Mouse (Mus musculus) intestine, embryonic 16.5 days (tissue): ENCODE results near the gene Esyt3. TPM values are rescaled to one million over a fixed set of nuclear protein-coding genes. Genes with fewer than 3 reads are reported as not detected.

Experiments used
- ATAC-seq: fragments of 200-750 bp; cut with Nextera tagmentation; 2 replicates; pipeline ENCODE4 v1.8.0; 2017; ENCODE audit warnings: moderate TSS enrichment, moderate library complexity
- H3K27ac ChIP-seq: fragments of 300-500 bp; sonication (generic); 2 replicates; pipeline ENCODE4 v1.5.1; 2014; ENCODE audit warnings: mild to moderate bottlenecking, low read length
- H3K27me3 ChIP-seq: fragments of 300-500 bp; sonication (generic); replicated peaks from 2 replicates; pipeline ENCODE4 v1.6.1; 2014; ENCODE audit warnings: low read length, control low read depth, mixed read lengths; ENCODE audit not compliant: control insufficient read depth, insufficient read depth
- H3K36me3 ChIP-seq: fragments of 300-500 bp; sonication (generic); 2 replicates; pipeline ENCODE4 v1.6.1; 2014; ENCODE audit warnings: low read length, control low read depth; ENCODE audit not compliant: control insufficient read depth, insufficient read depth
- H3K4me1 ChIP-seq: fragments of 300-500 bp; sonication (generic); 2 replicates; pipeline ENCODE4 v1.6.1; 2014; ENCODE audit warnings: low read length, control low read depth, mixed read lengths; ENCODE audit not compliant: control insufficient read depth, insufficient read depth
- H3K4me2 ChIP-seq: fragments of 300-500 bp; sonication (generic); 2 replicates; pipeline ENCODE4 v1.6.1; 2014; ENCODE audit warnings: low read depth, low read length, control low read depth
- H3K4me3 ChIP-seq: fragments of 300-500 bp; sonication (generic); 2 replicates; pipeline ENCODE4 v1.5.1; 2014; ENCODE audit warnings: mild to moderate bottlenecking, low read length
- H3K9ac ChIP-seq: fragments of 300-500 bp; sonication (generic); 2 replicates; pipeline ENCODE4 v1.6.1; 2014; ENCODE audit warnings: low read depth, low read length
- H3K9me3 ChIP-seq: fragments of 300-500 bp; sonication (generic); 2 replicates; pipeline ENCODE4 v1.6.1; 2016; ENCODE audit warnings: low read length, control low read depth; ENCODE audit not compliant: control insufficient read depth
- whole genome bisulfite sequencing: fragments of 180-500 bp; shearing (Covaris S2); extraction: QIAGEN DNeasy Blood & Tissue Kit; methylation state at CpG from one replicate; pipeline ENCODE4 v1.1.7; 2014; 5-methylcytosine and 5-hydroxymethylcytosine counted together
- polyA plus RNA-seq: library from polyadenylated mRNA; unstranded; fragments of >200 nt; fragmentation: Nextera tagmentation; extraction: Ambion mirVana; gene quantifications from 2 replicates; pipeline ENCODE4 v1.2.1, GENCODE M21; 2015

The Esyt3 gene
- 0.38 and 0.40 TPM in 2 replicates for polyA plus RNA-seq

GRCm38 (mm10) chr9:99357921-99358692 is at the start of gene Esyt3:
Gene Esyt3 (minus strand): TSS chr9:99358557.
- H3K9ac ChIP-seq = peak within 1 kb of the TSS; percentile 63
- H3K36me3 ChIP-seq = no peaks in the 10 kb centered on the region
- peaks cover 6% of the 10 kb centered on the region; the same call in 1 of the 2 replicates for H3K4me1 ChIP-seq
- ATAC-seq = peak; percentile 86
- H3K9me3 ChIP-seq = no peaks in the 10 kb centered on the region
- whole genome bisulfite sequencing = under 1% methylated on average over 66 of the region's 66 CpGs
- peak within 1 kb of the TSS; percentile 99 for H3K4me2 ChIP-seq
- H3K27me3 ChIP-seq = peaks cover 31% of the 10 kb centered on the region
- H3K27ac ChIP-seq = no peak within 1 kb of the TSS
- H3K4me3 ChIP-seq = peak within 1 kb of the TSS; percentile 53

GRCm38 (mm10) chr9:99401288-99401974 is 43.1 kb upstream of the Esyt3 start:
- H3K9me3 ChIP-seq = no peaks in the 10 kb centered on the region
- no peak overlapping the region for H3K27ac ChIP-seq
- no peaks in the 10 kb centered on the region for H3K27me3 ChIP-seq
- H3K4me1 ChIP-seq = no peaks in the 10 kb centered on the region
- H3K4me2 ChIP-seq = no peak overlapping the region
- 77% methylated on average over 9 of the region's 9 CpGs for WGBS
- H3K4me3 ChIP-seq = no peak overlapping the region
- ATAC-seq = no peak
- no peak overlapping the region for H3K9ac ChIP-seq
- no peaks in the 10 kb centered on the region for H3K36me3 ChIP-seq

GRCm38 (mm10) chr9:99400781-99401180 is 42.4 kb upstream of the Esyt3 start:
- Histone ChIP-seq H3K4me1 (no peaks in the 10 kb centered on the region), H3K36me3 (no peaks in the 10 kb centered on the region), H3K9me3 (no peaks in the 10 kb centered on the region), H3K27me3 (no peaks in the 10 kb centered on the region), H3K9ac (no peak overlapping the region), H3K27ac (no peak overlapping the region), H3K4me3 (no peak overlapping the region), H3K4me2 (no peak overlapping the region)
- no peak for ATAC-seq
- WGBS = 69% methylated on average over 6 of the region's 6 CpGs

GRCm38 (mm10) chr9:99397056-99397815 is 38.9 kb upstream of the Esyt3 start:
- H3K27ac ChIP-seq = no peak overlapping the region
- no peak for ATAC-seq
- no peak overlapping the region for H3K4me3 ChIP-seq
- H3K9me3 ChIP-seq = no peaks in the 10 kb centered on the region
- WGBS = 76% methylated on average over 13 of the region's 13 CpGs
- H3K9ac ChIP-seq = no peak overlapping the region
- H3K4me1 ChIP-seq = no peaks in the 10 kb centered on the region
- no peak overlapping the region for H3K4me2 ChIP-seq
- H3K27me3 ChIP-seq = no peaks in the 10 kb centered on the region
- H3K36me3 ChIP-seq = no peaks in the 10 kb centered on the region

- WGBS = 70% methylated on average over 11 of the region's 11 CpGs
- H3K4me3 ChIP-seq = no peak overlapping the region
- no peak for ATAC-seq
- H3K9ac ChIP-seq = no peak overlapping the region
- H3K4me1 ChIP-seq = no peaks in the 10 kb centered on the region
- no peak overlapping the region for H3K27ac ChIP-seq
- no peaks in the 10 kb centered on the region for H3K9me3 ChIP-seq
- H3K4me2 ChIP-seq = no peak overlapping the region
- no peaks in the 10 kb centered on the region for H3K27me3 ChIP-seq
- H3K36me3 ChIP-seq = no peaks in the 10 kb centered on the region
Measured at GRCm38 (mm10) chr9:99394366-99394765, 36.0 kb upstream of the Esyt3 start.

GRCm38 (mm10) chr9:99393146-99393545 is 34.8 kb upstream of the Esyt3 start:
- ATAC-seq = no peak
- Histone ChIP-seq H3K9ac (no peak overlapping the region), H3K36me3 (no peaks in the 10 kb centered on the region), H3K4me1 (no peaks in the 10 kb centered on the region), H3K27me3 (no peaks in the 10 kb centered on the region), H3K27ac (no peak overlapping the region), H3K4me3 (no peak overlapping the region), H3K9me3 (no peaks in the 10 kb centered on the region), H3K4me2 (no peak overlapping the region)
- 94% methylated on average over 8 of the region's 8 CpGs for WGBS

GRCm38 (mm10) chr9:99391557-99391956 is 33.2 kb upstream of the Esyt3 start:
- Histone ChIP-seq H3K4me2 (no peak overlapping the region), H3K4me3 (no peak overlapping the region), H3K9ac (no peak overlapping the region), H3K27ac (no peak overlapping the region), H3K36me3 (no peaks in the 10 kb centered on the region), H3K4me1 (no peaks in the 10 kb centered on the region), H3K9me3 (no peaks in the 10 kb centered on the region), H3K27me3 (no peaks in the 10 kb centered on the region)
- ATAC-seq = no peak
- 94% methylated on average over 10 of the region's 10 CpGs for WGBS

- Histone ChIP-seq H3K36me3 (no peaks in the 10 kb centered on the region), H3K27me3 (no peaks in the 10 kb centered on the region), H3K9me3 (no peaks in the 10 kb centered on the region), H3K4me2 (no peak overlapping the region), H3K4me1 (no peaks in the 10 kb centered on the region), H3K9ac (no peak overlapping the region), H3K27ac (no peak overlapping the region), H3K4me3 (no peak overlapping the region)
- 35% methylated on average over 2 of the region's 2 CpGs for WGBS
- no peak for ATAC-seq
Measured at GRCm38 (mm10) chr9:99390716-99391115, 32.4 kb upstream of the Esyt3 start.

GRCm38 (mm10) chr9:99390201-99390600 is 31.8 kb upstream of the Esyt3 start:
- ATAC-seq = no peak
- WGBS = 60% methylated on average over 5 of the region's 5 CpGs
- Histone ChIP-seq H3K36me3 (no peaks in the 10 kb centered on the region), H3K27ac (no peak overlapping the region), H3K9me3 (no peaks in the 10 kb centered on the region), H3K4me2 (no peak overlapping the region), H3K4me3 (no peak overlapping the region), H3K9ac (no peak overlapping the region), H3K4me1 (no peaks in the 10 kb centered on the region), H3K27me3 (no peaks in the 10 kb centered on the region)
